Mouse (Mus musculus) left cerebral cortex, adult 8-10 months (tissue): ENCODE results near the gene Olfr654. TPM values are rescaled to one million over a fixed set of nuclear protein-coding genes. Genes with fewer than 3 reads are reported as not detected.

Source experiments
- DNase-seq, 2 experiments: peaks; one replicate each; pipeline ENCODE4 v3.0.0; 2022; ENCODE audit warnings: low spot score in 2 of 2
- total RNA-seq, 4 experiments: library from RNA; stranded (reverse); gene quantifications; 2 replicates each; pipeline ENCODE4 v1.2.4; 2022

Olfr654 gene
- total RNA-seq: not detected

DNA sequence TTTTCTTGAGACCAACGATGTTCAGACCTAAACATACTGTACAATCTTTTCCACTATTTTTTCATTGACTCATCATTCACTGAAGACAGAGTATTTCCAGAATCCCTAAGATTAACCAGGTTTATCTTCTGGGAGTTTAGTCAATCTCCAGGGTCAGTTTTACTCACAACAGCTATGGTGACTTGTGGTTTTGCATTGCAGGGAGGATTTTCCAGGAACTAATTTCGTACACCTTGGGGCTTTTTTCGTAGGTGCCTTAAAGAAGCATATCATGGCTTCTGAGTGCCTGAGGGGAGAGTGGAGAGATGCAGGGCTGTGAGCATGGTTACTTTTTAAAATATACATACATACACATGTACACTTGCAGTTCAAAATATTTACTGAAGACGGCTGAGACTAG is at the start of gene Olfr654:
Gene Olfr654 (plus strand): TSS at position 301 of the 400 bp plus-strand sequence.
- DNase-seq: no peak

DNA sequence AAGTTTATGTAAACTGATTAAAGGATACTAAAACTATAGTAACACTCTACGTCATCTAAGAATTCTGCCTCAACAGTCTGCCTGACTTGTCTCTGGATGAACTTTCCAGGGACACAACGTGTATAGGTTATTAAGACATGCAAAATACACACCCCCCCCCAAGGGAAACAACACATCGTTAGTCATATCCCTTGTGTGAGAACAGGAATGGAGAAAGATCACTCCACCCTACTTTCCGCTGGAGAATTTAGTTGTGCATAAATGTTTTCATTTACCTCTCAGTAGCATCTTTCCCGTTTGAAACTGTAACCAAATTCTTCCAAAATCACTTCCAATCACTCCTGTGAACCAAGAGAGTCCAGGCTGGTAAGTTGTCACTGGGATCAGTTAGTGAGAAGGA is 37.0 kb upstream of the Olfr654 start, which contains the start of gene Olfr651:
Gene Olfr651 (plus strand): TSS at position 301 of the 400 bp plus-strand sequence.
- DNase-seq: no peak

DNA sequence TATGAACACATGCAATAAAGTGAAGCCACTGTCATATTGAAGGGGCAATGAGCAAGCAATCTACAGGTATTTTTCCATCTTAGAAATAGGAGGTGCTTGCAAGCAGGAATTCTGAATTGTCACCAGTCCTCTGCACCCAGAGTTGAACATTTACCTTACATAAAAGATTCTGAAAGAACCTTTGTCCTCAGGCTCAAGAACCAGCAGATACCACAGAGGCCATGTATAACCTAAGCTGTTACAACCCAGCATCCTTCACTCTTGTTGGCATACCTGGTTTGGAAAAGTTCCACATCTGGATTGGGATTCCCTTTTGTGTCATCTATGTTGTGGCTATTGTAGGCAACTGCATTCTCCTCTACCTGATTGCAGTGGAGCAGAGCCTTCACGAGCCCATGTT is 34.1 kb upstream of the Olfr654 start:
- DNase-seq: no peak

DNA sequence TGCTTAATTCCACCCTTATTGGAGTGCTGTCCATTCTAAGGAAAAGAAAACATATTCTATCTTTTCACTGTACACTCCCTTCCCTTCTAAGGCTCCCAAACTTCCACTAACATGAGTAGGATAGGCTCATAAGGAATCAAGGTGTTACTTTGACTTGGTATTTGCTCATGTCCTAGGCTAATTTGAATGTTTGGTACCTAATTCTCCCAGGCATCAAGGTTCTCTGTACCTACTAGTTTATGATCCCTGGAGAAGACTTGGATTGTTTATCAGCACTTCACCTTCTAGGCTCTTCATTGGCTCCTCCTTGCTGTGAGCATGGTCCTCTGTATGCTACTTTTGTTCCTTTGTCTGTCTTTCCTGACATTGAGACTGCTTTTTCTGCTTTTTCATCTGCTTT is 26.2 kb upstream of the Olfr654 start, which contains the start of gene Olfr652:
Gene Olfr652 (plus strand): TSS at position 301 of the 400 bp plus-strand sequence.
- DNase-seq: no peak

DNA sequence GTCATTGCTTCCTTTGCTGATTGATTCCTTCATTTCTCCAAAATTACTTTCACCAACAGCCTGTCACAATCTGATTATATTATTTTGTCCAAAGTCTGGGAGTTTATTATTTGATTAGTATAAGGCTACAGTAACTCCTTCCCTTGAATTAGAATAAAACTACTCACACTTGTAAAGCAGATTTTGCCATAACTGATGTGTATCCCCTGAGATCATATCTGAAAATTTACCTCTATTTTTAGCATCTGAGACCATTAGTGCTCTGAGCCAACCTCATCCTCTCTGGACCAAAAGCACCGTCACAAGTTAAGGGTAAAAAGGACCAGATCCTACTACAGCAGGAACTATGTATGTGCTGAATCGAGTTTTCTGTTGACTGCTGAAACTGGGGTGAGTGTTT is 9.8 kb upstream of the Olfr654 start, which contains the start of gene Olfr653:
Gene Olfr653 (plus strand): TSS at position 301 of the 400 bp plus-strand sequence.
- DNase-seq: no peak

DNA sequence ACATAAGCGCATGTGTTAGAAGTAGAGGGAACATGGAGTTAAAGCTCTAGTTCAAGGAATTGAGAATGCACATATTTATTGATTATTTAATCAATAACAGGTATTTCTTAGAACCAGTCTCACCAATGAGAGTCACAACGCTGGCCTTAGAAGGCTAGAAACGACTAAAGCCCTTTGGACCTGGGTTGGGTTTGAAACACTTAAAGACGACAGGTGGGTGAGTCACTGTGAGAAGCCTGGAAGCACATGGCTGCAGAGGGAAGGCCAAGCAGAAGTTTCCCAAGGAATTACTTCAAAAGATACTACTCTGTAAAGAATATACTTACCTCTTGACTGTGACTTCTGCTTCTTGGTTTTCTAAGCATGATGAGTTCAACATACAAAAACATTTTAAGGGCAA is 6.0 kb upstream of the Olfr654 start:
- no peak for DNase-seq

DNA sequence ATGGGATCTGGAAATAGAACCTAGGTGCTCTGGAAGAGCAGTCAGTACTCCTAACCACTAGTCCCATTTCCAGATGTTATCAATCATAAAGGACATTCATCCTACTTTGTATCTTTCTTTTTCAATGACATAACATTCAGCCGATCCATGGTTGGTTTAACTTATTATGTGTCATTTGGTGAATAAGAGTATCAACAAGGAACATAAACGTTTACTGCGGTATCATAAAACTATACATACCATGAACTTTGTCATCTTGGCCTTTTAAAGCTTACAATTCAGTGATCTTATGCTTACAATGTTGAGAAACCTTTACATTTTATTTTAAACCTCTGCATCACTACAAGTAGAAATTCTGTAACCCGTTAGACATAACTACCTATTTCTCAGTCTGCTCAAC is 5.4 kb upstream of the Olfr654 start:
- no peak for DNase-seq

DNA sequence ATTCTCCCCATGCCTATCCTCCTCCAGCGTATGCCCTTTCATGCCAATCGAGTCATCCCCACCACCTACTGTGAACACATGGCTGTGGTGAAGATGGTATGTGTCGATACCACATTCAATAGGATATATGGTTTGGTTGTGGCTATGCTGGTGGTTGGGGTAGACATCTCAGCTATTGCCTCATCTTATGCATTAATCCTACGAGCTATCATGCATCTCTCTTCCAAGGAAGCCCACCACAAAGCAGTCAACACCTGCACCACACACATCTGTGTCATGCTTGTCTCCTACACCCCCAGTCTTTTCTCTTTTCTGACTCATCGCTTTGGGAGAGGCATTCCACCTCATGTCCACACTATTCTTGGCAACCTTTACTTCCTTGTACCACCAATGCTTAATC is 1.4 kb downstream of the Olfr654 start:
- no peak for DNase-seq

DNA sequence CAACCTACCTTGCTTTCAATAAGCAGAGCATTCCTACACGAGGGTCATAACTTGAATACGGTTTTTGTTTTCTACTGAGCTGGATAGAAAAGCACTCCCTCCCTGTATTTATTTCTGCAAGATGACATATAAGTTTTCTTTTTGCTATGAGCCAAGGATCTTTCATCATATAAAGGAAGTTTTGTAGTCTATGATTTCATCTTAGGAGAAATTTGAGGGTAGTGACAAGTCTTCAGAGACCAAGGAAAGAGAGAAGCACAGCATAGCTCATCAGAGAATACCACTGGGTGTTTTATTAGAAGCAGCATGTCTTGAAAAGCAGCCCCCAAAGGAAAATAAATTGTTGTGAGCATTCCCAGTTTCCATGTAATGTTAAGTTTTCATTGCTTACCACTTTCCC is 14.9 kb downstream of the Olfr654 start, which contains the start of gene Olfr655:
Gene Olfr655 (minus strand): TSS at position 101 of the 400 bp plus-strand sequence.
- DNase-seq: no peak

DNA sequence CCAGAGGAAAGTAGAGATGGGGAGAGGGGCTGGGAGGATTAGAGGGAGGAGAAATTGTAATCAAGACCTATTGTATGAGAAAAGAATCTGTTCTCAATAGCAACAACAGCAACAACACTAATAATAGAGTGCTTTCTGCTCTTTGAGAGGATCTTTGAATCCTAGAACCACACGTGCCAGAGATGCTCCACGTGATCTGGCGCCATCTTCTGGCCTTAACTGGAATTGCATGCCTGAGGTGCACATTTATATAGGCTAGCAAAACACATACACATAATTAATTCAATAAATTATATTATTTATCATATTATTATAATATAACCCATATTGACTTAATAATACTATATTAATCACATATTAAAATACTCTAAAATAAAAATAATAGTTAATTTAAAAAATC is 16.3 kb downstream of the Olfr654 start:
- no peak for DNase-seq

DNA sequence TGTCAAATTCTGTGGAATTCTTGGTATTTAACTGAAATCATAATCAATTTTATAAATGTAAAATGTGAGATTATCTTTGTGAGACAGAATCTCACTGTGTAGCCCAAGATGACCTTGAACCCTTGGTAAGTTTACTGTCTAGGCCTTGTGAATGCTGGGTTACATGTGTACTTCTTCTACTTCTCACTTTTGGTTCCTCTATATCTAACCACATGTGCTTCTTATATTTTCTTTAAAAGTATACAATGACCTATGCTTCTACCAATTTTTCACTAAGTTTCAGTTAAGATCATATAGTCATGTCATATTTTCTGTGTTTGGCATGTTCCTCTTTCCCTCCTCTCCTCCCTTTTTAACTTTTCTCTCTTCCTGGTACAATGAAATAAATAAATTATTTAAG is 17.9 kb downstream of the Olfr654 start:
- no peak for DNase-seq

DNA sequence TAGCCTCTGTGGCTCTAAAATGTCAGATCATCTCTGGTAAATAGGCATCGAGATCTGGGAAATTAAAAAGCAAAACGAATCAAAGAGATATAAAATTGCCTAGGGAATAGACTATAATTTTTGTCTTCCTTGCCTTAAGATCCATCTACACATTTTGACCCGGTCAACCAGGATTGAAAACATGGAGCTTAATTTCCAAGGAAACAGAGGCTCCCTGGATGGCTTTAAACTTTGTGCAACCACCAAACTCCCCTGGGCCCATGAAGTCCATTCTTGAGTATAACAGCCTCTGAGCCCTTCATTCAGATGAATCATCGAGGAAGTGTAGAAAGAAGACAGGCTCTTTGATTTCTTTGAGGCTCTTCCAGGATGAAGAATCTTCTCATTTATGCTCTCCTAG is 26.8 kb downstream of the Olfr654 start, which contains the start of gene Olfr656:
Gene Olfr656 (plus strand): TSS at position 301 of the 400 bp plus-strand sequence.
- no peak for DNase-seq

DNA sequence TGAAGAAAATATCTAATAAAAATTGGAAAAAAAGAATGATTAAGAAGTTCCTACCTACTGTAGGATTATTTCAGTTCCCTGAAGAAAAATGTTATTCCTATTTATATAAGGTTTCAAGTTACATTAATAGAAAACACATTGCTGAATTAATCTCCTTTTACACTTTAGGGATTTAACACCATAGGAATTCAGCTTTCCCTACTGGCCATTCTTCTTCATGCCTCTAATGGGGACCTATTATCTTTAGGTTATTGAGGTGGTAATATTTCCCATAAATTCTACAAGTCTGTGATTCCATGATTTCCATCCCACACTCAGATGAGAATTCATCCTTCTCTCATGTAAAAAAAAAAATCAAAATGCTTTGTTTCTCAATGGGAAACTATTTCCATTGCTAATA is 37.7 kb downstream of the Olfr654 start, which contains the start of gene Olfr657:
Gene Olfr657 (plus strand): TSS at position 301 of the 400 bp plus-strand sequence.
- no peak for DNase-seq

Other genes with a start within 250 kb of the Olfr654 start
- 1 to 10 TPM; 1.2 to 2.3 (median 1.7) TPM for gene Trim12c, start 233.7 kb upstream of the Olfr654 start, total RNA-seq
- under 1 TPM in 3 of 4 experiments, not detected in 1; 0.11 to 0.26 (median 0.18) TPM for gene Trim30b, start 217.1 kb upstream of the Olfr654 start, total RNA-seq
- gene Trim30c, start 186.2 kb upstream of the Olfr654 start, total RNA-seq: not detected
- 1 to 10 TPM in 3 of 4 experiments, under 1 TPM in 1; 0.76 to 3.3 (median 2.4) TPM for gene Trim30a, start 121.8 kb upstream of the Olfr654 start, total RNA-seq
- 1 to 10 TPM in 2 of 4 experiments, under 1 TPM in 2; 0.15 to 2.5 (median 0.92) TPM for gene Trim30d, start 79.2 kb upstream of the Olfr654 start, total RNA-seq
- not detected for gene Olfr651, start 36.9 kb upstream of the Olfr654 start, total RNA-seq
- not detected for gene Olfr652, start 26.1 kb upstream of the Olfr654 start, total RNA-seq
- gene Olfr653, start 9.7 kb upstream of the Olfr654 start, total RNA-seq: not detected
- gene Olfr655, start 14.8 kb downstream of the Olfr654 start, total RNA-seq: not detected
- gene Olfr656, start 26.9 kb downstream of the Olfr654 start, total RNA-seq: not detected
- gene Olfr657, start 37.8 kb downstream of the Olfr654 start, total RNA-seq: not detected
- not detected for gene Olfr658, start 60.3 kb downstream of the Olfr654 start, total RNA-seq
- gene Olfr659, start 79.7 kb downstream of the Olfr654 start, total RNA-seq: not detected
- gene Olfr661, start 99.5 kb downstream of the Olfr654 start, total RNA-seq: not detected
- not detected for gene Usp17le, start 190.4 kb downstream of the Olfr654 start, total RNA-seq